Mouse (Mus musculus): Measurements from ENCODE around the gene T. TPM values are rescaled to one million over a fixed set of nuclear protein-coding genes. Genes with fewer than 3 reads are reported as not detected.
A peak's percentile ranks its signal among the peaks of the same experiment; 100 is the strongest.

T gene
- polyA plus RNA-seq, 1 experiment = not detected

DNA sequence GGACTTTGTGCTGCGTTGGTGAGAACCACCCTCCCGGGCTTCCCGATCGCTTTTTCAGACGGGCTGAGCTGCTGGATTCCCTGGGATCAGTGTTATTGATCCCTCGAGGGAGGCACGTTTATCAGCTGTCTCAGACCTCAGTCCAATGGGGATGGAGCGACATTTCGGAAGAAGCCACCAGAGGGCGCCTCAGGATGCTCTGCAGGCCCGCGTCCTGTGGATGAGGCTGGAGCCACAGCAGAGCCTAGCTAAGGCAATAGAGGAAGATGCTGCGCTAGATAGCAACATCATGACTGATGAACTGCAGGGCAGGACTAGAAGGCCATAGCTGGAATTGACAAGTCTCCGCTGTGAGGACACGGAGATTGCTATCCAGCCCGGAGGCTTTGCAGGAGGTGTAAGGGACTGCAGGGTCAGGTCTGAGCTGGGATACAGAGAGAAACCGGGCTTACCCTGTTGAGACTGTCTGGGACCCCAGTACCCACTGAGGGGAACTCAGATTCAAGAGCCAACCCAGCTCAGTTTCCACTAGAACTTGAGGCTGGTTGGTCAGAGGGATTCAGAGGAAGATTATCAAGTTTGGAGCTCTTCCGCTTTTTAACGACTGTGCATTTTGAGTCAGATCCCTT, 34.6 kb downstream of the T start:
- TF ChIP-seq POLR2A (IDR thresholded peaks at IDR 0.05; ENCODE audit: low read depth, low read length) (no peak), CTCF (IDR thresholded peaks at IDR 0.05; ENCODE audit: extremely low read depth, insufficient read depth, insufficient read length, insufficient replicate concordance) (peak; percentile 75)
- H3K4me1 ChIP-seq (ENCODE audit: control insufficient read depth, insufficient read depth, insufficient read length) = no peaks in the 10 kb centered on the region
- H3K27me3 ChIP-seq (ENCODE audit: control insufficient read depth, insufficient read depth, low read length) = no peaks in the 10 kb centered on the region
- no peak overlapping the region for H3K4me3 ChIP-seq (ENCODE audit: extremely low read depth, insufficient read depth, insufficient read length)
- no peak overlapping the region for H3K27ac ChIP-seq (ENCODE audit: insufficient read depth, low read length)
- H3K36me3 ChIP-seq (ENCODE audit: control insufficient read depth, insufficient read depth, low read length) = no peaks in the 10 kb centered on the region
- 16% methylated on average over 19 of the region's 19 CpGs for WGBS
- peak in 1 of 2 experiments; percentile 48 for DNase-seq (ENCODE audit: low read depth in 1 of 2, low spot score in 2 of 2)

- TF ChIP-seq CTCF (IDR thresholded peaks at IDR 0.05; ENCODE audit: extremely low read depth, insufficient read depth, insufficient read length, insufficient replicate concordance) (no peak), POLR2A (IDR thresholded peaks at IDR 0.05; ENCODE audit: low read depth, low read length) (no peak)
- Histone ChIP-seq H3K27me3 (ENCODE audit: control insufficient read depth, insufficient read depth, low read length) (no peaks in the 10 kb centered on the region), H3K36me3 (ENCODE audit: control insufficient read depth, insufficient read depth, low read length) (no peaks in the 10 kb centered on the region), H3K27ac (ENCODE audit: insufficient read depth, low read length) (no peak overlapping the region), H3K4me3 (ENCODE audit: extremely low read depth, insufficient read depth, insufficient read length) (no peak overlapping the region), H3K4me1 (ENCODE audit: control insufficient read depth, insufficient read depth, insufficient read length) (no peaks in the 10 kb centered on the region)
- WGBS = 79% methylated on average over 3 of the region's 3 CpGs
- no peak for DNase-seq (ENCODE audit: low read depth in 1 of 2, low spot score in 2 of 2)
Measured at GRCm38 (mm10) chr17:8478554-8478953, 44.3 kb downstream of the T start.

DNA sequence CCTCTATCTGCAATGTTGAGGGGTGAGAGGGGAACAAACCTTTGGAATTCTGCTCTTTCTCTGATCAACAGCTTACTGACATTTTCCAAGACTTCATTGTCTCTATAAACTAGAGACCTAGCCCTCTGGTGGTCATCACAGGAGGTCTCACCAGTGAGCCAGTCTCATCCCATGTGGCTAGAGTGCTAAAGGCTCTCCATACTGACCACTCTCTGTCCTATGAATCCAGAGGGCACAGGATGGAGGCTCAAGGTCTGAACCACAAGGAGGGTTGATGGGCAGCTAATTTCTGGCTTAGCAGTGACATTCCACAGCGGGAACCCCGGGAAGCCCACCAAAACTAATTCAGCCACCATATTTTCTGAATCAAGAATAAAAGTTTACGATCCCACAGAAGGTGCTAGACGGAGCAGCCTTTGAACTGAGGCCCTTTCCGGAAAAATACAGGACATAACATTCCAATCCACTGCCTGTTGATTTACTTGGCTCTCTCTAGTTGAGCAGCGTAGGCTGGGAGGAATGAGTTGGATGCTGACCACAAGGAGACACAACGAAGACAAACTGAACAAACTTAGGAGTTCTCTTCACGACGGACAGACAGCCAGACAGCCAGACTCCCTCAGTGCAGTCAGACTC, 45.4 kb downstream of the T start:
- WGBS = 88% methylated on average over 9 of the region's 9 CpGs
- Histone ChIP-seq H3K27ac (ENCODE audit: insufficient read depth, low read length) (no peak overlapping the region), H3K36me3 (ENCODE audit: control insufficient read depth, insufficient read depth, low read length) (no peaks in the 10 kb centered on the region), H3K4me1 (ENCODE audit: control insufficient read depth, insufficient read depth, insufficient read length) (no peaks in the 10 kb centered on the region), H3K27me3 (ENCODE audit: control insufficient read depth, insufficient read depth, low read length) (no peaks in the 10 kb centered on the region), H3K4me3 (ENCODE audit: extremely low read depth, insufficient read depth, insufficient read length) (no peak overlapping the region)
- TF ChIP-seq POLR2A (IDR thresholded peaks at IDR 0.05; ENCODE audit: low read depth, low read length) = no peak
- TF ChIP-seq CTCF (IDR thresholded peaks at IDR 0.05; ENCODE audit: extremely low read depth, insufficient read depth, insufficient read length, insufficient replicate concordance) = no peak
- no peak for DNase-seq (ENCODE audit: low read depth in 1 of 2, low spot score in 2 of 2)

DNA sequence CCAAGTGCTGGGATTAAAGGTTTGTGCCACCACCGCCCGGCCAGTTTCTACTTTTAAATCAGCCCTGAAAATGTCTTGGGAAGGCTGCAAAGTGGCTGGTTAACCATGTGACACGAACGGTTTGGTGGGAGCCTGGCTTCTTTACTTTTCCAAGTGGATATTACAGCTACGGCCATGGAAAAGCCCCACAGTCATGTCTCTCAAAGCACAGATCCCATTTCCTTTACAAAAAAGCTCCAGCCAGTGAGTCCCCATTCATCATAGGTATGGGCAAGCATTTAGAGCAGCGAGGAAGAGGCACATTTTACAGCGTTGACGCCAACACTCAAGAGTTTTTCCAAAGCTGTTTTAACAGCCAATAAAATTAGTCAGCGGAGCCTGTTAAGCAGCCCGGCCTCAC, 47.6 kb downstream of the T start:
- Histone ChIP-seq H3K27me3 (ENCODE audit: control insufficient read depth, insufficient read depth, low read length) (no peaks in the 10 kb centered on the region), H3K36me3 (ENCODE audit: control insufficient read depth, insufficient read depth, low read length) (no peaks in the 10 kb centered on the region), H3K4me1 (ENCODE audit: control insufficient read depth, insufficient read depth, insufficient read length) (no peaks in the 10 kb centered on the region), H3K4me3 (ENCODE audit: extremely low read depth, insufficient read depth, insufficient read length) (no peak overlapping the region), H3K27ac (ENCODE audit: insufficient read depth, low read length) (no peak overlapping the region)
- 88% methylated on average over 10 of the region's 10 CpGs for WGBS
- DNase-seq (ENCODE audit: low read depth in 1 of 2, low spot score in 2 of 2) = no peak
- no peak for TF ChIP-seq POLR2A (IDR thresholded peaks at IDR 0.05; ENCODE audit: low read depth, low read length)
- no peak for TF ChIP-seq CTCF (IDR thresholded peaks at IDR 0.05; ENCODE audit: extremely low read depth, insufficient read depth, insufficient read length, insufficient replicate concordance)

GRCm38 (mm10) chr17:8482876-8483275, 48.7 kb downstream of the T start:
- 88% methylated on average over 7 of the region's 7 CpGs for WGBS
- Histone ChIP-seq H3K36me3 (ENCODE audit: control insufficient read depth, insufficient read depth, low read length) (no peaks in the 10 kb centered on the region), H3K4me1 (ENCODE audit: control insufficient read depth, insufficient read depth, insufficient read length) (no peaks in the 10 kb centered on the region), H3K4me3 (ENCODE audit: extremely low read depth, insufficient read depth, insufficient read length) (no peak overlapping the region), H3K27me3 (ENCODE audit: control insufficient read depth, insufficient read depth, low read length) (no peaks in the 10 kb centered on the region), H3K27ac (ENCODE audit: insufficient read depth, low read length) (no peak overlapping the region)
- DNase-seq (ENCODE audit: low read depth in 1 of 2, low spot score in 2 of 2) = no peak
- TF ChIP-seq POLR2A (IDR thresholded peaks at IDR 0.05; ENCODE audit: low read depth, low read length) (no peak), CTCF (IDR thresholded peaks at IDR 0.05; ENCODE audit: extremely low read depth, insufficient read depth, insufficient read length, insufficient replicate concordance) (no peak)

- no peak for DNase-seq (ENCODE audit: low read depth in 1 of 2, low spot score in 2 of 2)
- WGBS = 77% methylated on average over 3 of the region's 3 CpGs
- TF ChIP-seq POLR2A (IDR thresholded peaks at IDR 0.05; ENCODE audit: low read depth, low read length) (no peak), CTCF (IDR thresholded peaks at IDR 0.05; ENCODE audit: extremely low read depth, insufficient read depth, insufficient read length, insufficient replicate concordance) (no peak)
- Histone ChIP-seq H3K4me1 (ENCODE audit: control insufficient read depth, insufficient read depth, insufficient read length) (no peaks in the 10 kb centered on the region), H3K4me3 (ENCODE audit: extremely low read depth, insufficient read depth, insufficient read length) (no peak overlapping the region), H3K27me3 (ENCODE audit: control insufficient read depth, insufficient read depth, low read length) (no peaks in the 10 kb centered on the region), H3K36me3 (ENCODE audit: control insufficient read depth, insufficient read depth, low read length) (no peaks in the 10 kb centered on the region), H3K27ac (ENCODE audit: insufficient read depth, low read length) (no peak overlapping the region)
Measured at GRCm38 (mm10) chr17:8484246-8484645, 50.0 kb downstream of the T start.

DNA sequence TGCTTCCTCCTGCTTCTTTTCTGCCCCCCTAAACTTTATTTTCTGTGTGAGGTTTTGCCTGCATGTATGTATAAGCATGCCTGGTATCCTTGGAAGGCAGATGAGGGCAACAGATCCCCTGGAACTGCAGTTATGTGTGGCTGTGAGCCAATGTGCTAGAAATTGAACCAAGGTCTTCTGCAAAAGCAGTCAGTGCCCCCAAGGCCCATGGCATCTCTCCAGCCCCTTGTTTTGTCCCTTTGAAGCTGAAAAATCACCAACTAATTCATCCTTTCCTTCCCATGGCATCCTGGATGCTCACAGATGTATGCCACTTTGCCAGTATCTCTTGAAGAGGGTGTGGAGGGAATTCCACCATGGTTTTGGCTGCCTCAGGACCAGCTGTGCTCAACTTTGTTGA, 50.9 kb downstream of the T start:
- H3K4me3 ChIP-seq (ENCODE audit: extremely low read depth, insufficient read depth, insufficient read length) = no peak overlapping the region
- TF ChIP-seq CTCF (IDR thresholded peaks at IDR 0.05; ENCODE audit: extremely low read depth, insufficient read depth, insufficient read length, insufficient replicate concordance) (no peak), POLR2A (IDR thresholded peaks at IDR 0.05; ENCODE audit: low read depth, low read length) (no peak)
- H3K4me1 ChIP-seq (ENCODE audit: control insufficient read depth, insufficient read depth, insufficient read length) = no peaks in the 10 kb centered on the region
- no peak for DNase-seq (ENCODE audit: low read depth in 1 of 2, low spot score in 2 of 2)
- H3K27ac ChIP-seq (ENCODE audit: insufficient read depth, low read length) = no peak overlapping the region
- no peaks in the 10 kb centered on the region for H3K27me3 ChIP-seq (ENCODE audit: control insufficient read depth, insufficient read depth, low read length)
- no peaks in the 10 kb centered on the region for H3K36me3 ChIP-seq (ENCODE audit: control insufficient read depth, insufficient read depth, low read length)

Data from spleen, adult 2 months (tissue).